Mouse (Mus musculus): Measurements from ENCODE around the gene Dmgdh. TPM values are rescaled to one million over a fixed set of nuclear protein-coding genes. Genes with fewer than 3 reads are reported as not detected.

Gene Dmgdh
- polyA plus RNA-seq, 1 experiment: 0.06 TPM

DNA sequence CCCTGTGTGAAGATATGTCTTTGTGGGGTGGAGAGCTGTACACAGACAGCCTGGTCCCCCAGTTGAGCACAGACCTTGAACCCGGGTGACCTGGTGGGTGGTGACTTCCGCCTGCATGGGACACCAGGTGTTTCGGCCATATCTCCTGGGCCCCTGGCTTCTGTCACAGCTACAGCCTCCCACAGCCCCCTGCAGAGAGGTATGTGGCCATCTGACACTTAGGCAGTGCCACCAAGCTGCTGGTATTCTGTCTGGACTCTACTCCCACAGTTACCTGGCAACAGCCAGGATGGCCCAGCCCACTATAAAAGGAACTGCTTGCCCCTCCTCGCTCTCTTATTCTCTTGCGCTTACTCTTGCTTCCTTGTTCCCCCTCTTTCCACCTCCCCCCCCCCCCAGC lies 16.3 kb upstream of the Dmgdh start:
- DNase-seq: no peak
- 68% methylated on average over 5 of the region's 5 CpGs for WGBS
- TF ChIP-seq POLR2A (IDR thresholded peaks at IDR 0.05; ENCODE audit: borderline replicate concordance, extremely low read depth, low read depth, low read length): no peak
- no peak for TF ChIP-seq CTCF (IDR thresholded peaks at IDR 0.05; ENCODE audit: insufficient read depth, low read length)

DNA sequence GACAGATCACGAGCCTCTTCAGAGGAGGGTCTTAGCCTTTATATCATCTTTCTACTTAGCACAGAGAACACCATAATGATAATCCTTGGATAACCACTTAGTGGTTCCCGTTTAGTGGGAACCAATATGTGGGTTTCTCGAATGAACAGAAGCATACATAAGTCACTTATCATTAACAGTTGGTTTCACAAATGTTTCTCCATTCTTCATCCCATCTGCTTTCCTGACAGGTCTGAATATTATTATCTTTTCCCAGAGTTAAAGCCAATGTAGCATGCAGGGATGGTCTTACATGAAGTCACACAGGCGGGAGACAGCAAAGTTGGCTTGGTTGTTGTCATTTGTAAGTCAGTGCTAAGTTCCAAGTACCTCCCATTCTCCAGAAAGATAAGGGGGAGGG lies 6.6 kb upstream of the Dmgdh start:
- Histone ChIP-seq H3K4me3 (replicated peaks; ENCODE audit: extremely low read depth, low read depth, low read length) (no peak overlapping the region), H3K4me1 (ENCODE audit: control insufficient read depth, insufficient read depth, low read length) (no peaks in the 10 kb centered on the region)
- DNase-seq: no peak
- 76% methylated on average over 4 of the region's 4 CpGs for WGBS
- no peak for TF ChIP-seq CTCF (IDR thresholded peaks at IDR 0.05; ENCODE audit: insufficient read depth, low read length)
- TF ChIP-seq POLR2A (IDR thresholded peaks at IDR 0.05; ENCODE audit: borderline replicate concordance, extremely low read depth, low read depth, low read length): no peak

More for the DNA sequence above, 16.3 kb upstream of the Dmgdh start:
- Histone ChIP-seq H3K4me1 (ENCODE audit: control insufficient read depth, insufficient read depth, low read length) (no peaks in the 10 kb centered on the region), H3K4me3 (replicated peaks; ENCODE audit: extremely low read depth, low read depth, low read length) (no peak overlapping the region)

DNA sequence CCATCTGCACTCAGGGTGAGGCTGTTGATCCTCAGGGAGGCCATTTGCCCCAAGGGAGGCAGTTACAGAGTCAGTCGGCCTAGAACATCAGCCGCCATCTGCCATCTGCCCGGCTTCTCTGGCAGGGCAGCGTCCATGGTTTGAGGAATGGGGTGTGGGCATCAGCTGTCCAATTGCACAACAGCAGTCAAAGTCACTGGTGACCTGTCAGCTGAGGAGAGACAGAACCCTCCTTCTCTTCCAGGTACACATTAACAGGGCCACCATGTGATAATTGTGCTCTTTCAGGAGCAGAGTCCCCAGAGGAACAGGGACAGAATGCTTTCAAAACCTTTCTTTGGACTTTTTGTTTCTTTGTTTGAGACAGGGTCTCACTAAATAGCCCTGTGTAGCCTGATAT lies 1.9 kb upstream of the Dmgdh start:
- Histone ChIP-seq H3K4me1 (ENCODE audit: control insufficient read depth, insufficient read depth, low read length) (no peaks in the 10 kb centered on the region), H3K4me3 (replicated peaks; ENCODE audit: extremely low read depth, low read depth, low read length) (no peak overlapping the region)
- 88% methylated on average over 4 of the region's 4 CpGs for WGBS
- TF ChIP-seq CTCF (IDR thresholded peaks at IDR 0.05; ENCODE audit: insufficient read depth, low read length) (no peak), POLR2A (IDR thresholded peaks at IDR 0.05; ENCODE audit: borderline replicate concordance, extremely low read depth, low read depth, low read length) (no peak)
- DNase-seq: no peak

DNA sequence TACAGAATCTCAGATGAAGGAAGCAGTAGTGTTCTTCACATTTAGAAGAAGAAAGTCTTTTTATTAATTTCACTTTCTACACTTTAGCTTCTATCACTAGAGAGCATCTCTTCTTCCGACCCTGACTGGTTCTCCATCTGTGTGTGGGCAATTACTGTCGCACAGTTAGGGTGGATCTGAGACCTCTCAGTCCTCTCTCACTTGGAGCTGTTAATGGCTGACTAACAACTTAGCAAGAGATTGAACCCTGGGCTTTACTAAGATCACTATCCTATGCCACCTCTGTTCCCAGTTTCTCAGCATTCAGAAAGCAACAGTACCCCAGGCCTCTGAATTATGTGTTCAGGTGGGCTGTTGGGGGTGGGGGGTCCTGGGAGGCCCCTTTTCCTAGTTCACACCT lies 937 bp upstream of the Dmgdh start:
- no peak overlapping the region for H3K4me3 ChIP-seq (replicated peaks; ENCODE audit: extremely low read depth, low read depth, low read length)
- DNase-seq: no peak
- 69% methylated on average over 2 of the region's 2 CpGs for WGBS
- no peak for TF ChIP-seq POLR2A (IDR thresholded peaks at IDR 0.05; ENCODE audit: borderline replicate concordance, extremely low read depth, low read depth, low read length)
- no peaks in the 10 kb centered on the region for H3K4me1 ChIP-seq (ENCODE audit: control insufficient read depth, insufficient read depth, low read length)

DNA sequence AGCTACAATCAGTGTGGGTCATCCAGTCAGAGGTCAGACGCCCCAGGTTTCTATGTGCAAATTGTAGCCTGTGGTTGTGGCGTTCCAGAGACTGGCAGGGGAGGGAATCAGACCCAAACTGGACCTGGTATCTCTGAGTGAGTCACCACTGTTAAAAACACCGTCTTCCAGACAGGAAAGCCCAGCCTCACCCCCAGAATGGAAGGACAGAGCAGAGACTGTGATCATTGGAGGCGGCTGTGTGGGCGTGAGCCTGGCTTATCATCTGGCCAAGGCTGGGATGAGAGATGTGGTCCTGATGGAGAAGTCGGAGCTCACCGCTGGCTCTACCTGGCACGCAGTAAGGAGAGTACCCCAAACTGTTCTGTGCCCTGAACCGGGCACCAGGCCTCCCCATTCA lies 2.6 kb downstream of the Dmgdh start:
- 65% methylated on average over 9 of the region's 9 CpGs for WGBS
- H3K4me1 ChIP-seq (ENCODE audit: control insufficient read depth, insufficient read depth, low read length): no peaks in the 10 kb centered on the region
- H3K4me3 ChIP-seq (replicated peaks; ENCODE audit: extremely low read depth, low read depth, low read length): no peak overlapping the region
- no peak for DNase-seq
- no peak for TF ChIP-seq CTCF (IDR thresholded peaks at IDR 0.05; ENCODE audit: insufficient read depth, low read length)
- no peak for TF ChIP-seq POLR2A (IDR thresholded peaks at IDR 0.05; ENCODE audit: borderline replicate concordance, extremely low read depth, low read depth, low read length)

DNA sequence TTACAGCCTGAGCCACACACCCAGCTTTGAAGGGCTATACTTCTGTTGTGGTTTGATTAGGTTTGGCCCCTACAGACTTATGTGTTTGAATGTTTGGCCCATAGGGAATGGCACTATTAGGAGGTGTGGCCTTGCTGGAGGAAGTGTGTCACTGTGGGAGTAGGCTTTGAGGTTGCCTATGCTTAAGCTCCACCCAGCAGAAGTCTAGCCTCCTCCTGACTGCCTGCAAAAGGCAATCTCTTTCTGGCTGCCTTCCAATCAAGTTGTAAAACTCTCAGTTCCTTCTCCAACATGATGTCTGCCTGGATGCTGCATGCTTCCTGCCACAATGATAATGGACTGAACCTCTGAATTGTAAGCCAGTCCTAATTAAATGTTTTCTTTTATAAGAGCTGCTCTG lies 9.1 kb downstream of the Dmgdh start:
- no peak for TF ChIP-seq CTCF (IDR thresholded peaks at IDR 0.05; ENCODE audit: insufficient read depth, low read length)
- no peak for TF ChIP-seq POLR2A (IDR thresholded peaks at IDR 0.05; ENCODE audit: borderline replicate concordance, extremely low read depth, low read depth, low read length)
- Histone ChIP-seq H3K4me1 (ENCODE audit: control insufficient read depth, insufficient read depth, low read length) (no peaks in the 10 kb centered on the region), H3K4me3 (replicated peaks; ENCODE audit: extremely low read depth, low read depth, low read length) (no peak overlapping the region)
- no peak for DNase-seq

DNA sequence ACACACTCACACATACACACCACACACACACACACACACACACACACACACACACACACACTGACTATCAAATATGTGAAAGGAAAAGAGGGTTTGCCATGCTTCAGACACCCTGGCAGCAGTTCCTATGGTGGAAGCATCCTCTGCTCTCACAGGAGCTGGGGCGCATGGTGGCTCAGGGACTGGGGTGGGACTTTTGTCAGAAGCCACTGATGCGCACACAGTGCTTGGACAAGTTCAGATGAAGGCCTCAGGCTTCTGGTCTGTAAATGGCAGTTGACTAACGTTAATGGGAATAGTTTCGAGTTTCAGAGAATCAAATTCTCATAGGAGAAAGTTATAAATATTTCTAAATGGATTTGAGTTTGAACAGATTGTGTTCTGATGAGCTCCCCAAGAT lies 11.0 kb downstream of the Dmgdh start:
- no peak for DNase-seq
- H3K4me1 ChIP-seq (ENCODE audit: control insufficient read depth, insufficient read depth, low read length): no peaks in the 10 kb centered on the region
- 91% methylated on average over 4 of the region's 4 CpGs for WGBS
- H3K4me3 ChIP-seq (replicated peaks; ENCODE audit: extremely low read depth, low read depth, low read length): no peak overlapping the region
- TF ChIP-seq POLR2A (IDR thresholded peaks at IDR 0.05; ENCODE audit: borderline replicate concordance, extremely low read depth, low read depth, low read length): no peak
- no peak for TF ChIP-seq CTCF (IDR thresholded peaks at IDR 0.05; ENCODE audit: insufficient read depth, low read length)

DNA sequence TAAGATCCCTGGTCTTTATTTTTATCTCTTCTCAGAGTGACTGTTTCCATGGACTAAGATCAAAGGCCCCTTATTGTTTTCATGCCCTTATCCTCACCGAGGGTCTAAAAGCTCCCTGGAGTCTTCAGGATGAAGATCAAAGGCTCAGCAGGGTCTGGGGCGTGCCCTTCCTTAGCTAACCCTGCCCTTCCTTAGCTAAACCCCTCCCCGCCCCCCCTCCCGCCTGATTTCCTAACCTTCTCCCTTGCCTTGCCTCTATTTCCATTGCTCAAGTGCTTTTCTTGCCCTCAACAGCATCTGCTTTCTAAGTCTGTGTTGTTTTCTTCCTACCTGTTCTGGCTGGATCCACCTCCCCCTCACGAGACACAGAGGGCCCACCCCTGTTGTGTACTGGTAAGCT lies 13.1 kb downstream of the Dmgdh start:
- Histone ChIP-seq H3K4me1 (ENCODE audit: control insufficient read depth, insufficient read depth, low read length) (no peaks in the 10 kb centered on the region), H3K4me3 (replicated peaks; ENCODE audit: extremely low read depth, low read depth, low read length) (no peak overlapping the region)
- no peak for TF ChIP-seq CTCF (IDR thresholded peaks at IDR 0.05; ENCODE audit: insufficient read depth, low read length)
- TF ChIP-seq POLR2A (IDR thresholded peaks at IDR 0.05; ENCODE audit: borderline replicate concordance, extremely low read depth, low read depth, low read length): no peak
- 18% methylated on average over 5 of the region's 5 CpGs for WGBS
- no peak for DNase-seq

DNA sequence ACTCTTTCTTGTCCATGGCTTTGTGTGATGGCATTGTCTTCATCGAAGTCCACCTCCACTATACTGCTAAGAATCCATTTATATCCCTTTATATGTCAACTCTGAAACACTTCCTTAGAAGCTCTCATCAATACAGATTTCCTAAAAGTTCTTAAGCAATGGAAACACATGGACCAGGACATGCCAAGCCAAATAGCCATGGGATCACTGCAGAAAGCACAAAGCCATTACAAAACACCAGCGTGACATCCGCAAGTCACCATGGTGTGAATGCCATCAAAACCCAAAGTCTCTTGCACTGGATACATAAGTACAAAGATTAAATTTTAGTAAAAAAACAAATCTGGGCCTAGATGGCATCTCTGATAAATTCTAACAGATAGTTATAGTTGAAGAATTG lies 15.3 kb downstream of the Dmgdh start:
- no peak for DNase-seq
- Histone ChIP-seq H3K4me1 (ENCODE audit: control insufficient read depth, insufficient read depth, low read length) (no peaks in the 10 kb centered on the region), H3K4me3 (replicated peaks; ENCODE audit: extremely low read depth, low read depth, low read length) (no peak overlapping the region)
- TF ChIP-seq POLR2A (IDR thresholded peaks at IDR 0.05; ENCODE audit: borderline replicate concordance, extremely low read depth, low read depth, low read length) (no peak), CTCF (IDR thresholded peaks at IDR 0.05; ENCODE audit: insufficient read depth, low read length) (no peak)
- WGBS: 93% methylated on average over 3 of the region's 3 CpGs

DNA sequence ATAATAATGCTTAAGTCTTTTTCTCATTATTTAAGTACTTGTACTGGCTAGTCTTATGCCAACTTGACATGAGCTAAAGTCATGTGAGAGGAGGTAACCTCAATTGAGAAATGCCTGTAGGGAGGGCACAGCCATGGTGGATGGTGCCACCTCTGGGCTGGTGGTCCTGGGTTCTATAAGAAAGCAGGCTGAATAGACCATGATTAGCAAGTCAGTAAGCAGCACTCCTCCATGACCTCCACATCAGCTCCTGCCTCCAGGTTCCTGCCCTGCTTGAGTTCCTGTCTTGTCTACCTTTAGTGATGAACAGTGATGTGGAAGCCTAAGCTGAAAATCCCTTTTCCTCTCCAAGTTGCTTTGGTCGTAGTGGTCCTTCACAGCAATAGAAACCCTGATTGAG lies 16.6 kb downstream of the Dmgdh start:
- 93% methylated on average over 1 of the region's 1 CpGs for WGBS
- Histone ChIP-seq H3K4me3 (replicated peaks; ENCODE audit: extremely low read depth, low read depth, low read length) (no peak overlapping the region), H3K4me1 (ENCODE audit: control insufficient read depth, insufficient read depth, low read length) (no peaks in the 10 kb centered on the region)
- no peak for DNase-seq
- TF ChIP-seq POLR2A (IDR thresholded peaks at IDR 0.05; ENCODE audit: borderline replicate concordance, extremely low read depth, low read depth, low read length): no peak
- TF ChIP-seq CTCF (IDR thresholded peaks at IDR 0.05; ENCODE audit: insufficient read depth, low read length): no peak

DNA sequence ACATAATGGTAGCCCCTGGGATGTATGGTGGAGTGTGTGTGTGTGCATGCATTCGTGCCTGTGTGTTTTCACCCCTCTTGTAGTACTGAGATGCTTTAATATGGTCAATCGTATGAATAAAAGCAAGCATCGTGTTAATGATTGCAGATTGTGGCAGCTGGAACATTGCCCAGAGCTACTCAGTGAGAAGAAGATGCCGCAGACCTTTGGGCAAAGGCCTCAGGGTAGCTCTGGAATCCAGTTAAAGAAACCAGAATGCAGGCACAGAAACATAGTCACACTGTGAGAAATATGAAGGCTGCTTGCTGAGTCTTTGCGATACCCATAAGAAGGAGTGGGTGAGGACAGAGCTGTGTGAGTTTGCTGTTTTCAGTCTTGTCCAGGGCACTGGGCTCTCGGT lies 24.6 kb downstream of the Dmgdh start:
- DNase-seq: no peak
- Histone ChIP-seq H3K4me1 (ENCODE audit: control insufficient read depth, insufficient read depth, low read length) (no peaks in the 10 kb centered on the region), H3K4me3 (replicated peaks; ENCODE audit: extremely low read depth, low read depth, low read length) (no peak overlapping the region)
- TF ChIP-seq POLR2A (IDR thresholded peaks at IDR 0.05; ENCODE audit: borderline replicate concordance, extremely low read depth, low read depth, low read length): no peak
- TF ChIP-seq CTCF (IDR thresholded peaks at IDR 0.05; ENCODE audit: insufficient read depth, low read length): no peak
- 62% methylated on average over 6 of the region's 6 CpGs for WGBS
